Mouse (Mus musculus) ES-E14 (cell line): ENCODE data around the gene Stk24. TPM values are rescaled to one million over a fixed set of nuclear protein-coding genes. Genes with fewer than 3 reads are reported as not detected.

ENCODE experiments used
- DNase-seq: peaks from one replicate; pipeline ENCODE4 v3.0.0-alpha.2; 2013; ENCODE audit warnings: low read depth, low spot score
- H3K27ac ChIP-seq: 2 replicates; pipeline ENCODE4 v1.5.1; 2012; ENCODE audit warnings: low read depth, mild to moderate bottlenecking, low read length, moderate library complexity, mixed read lengths; ENCODE audit not compliant: poor library complexity, insufficient read depth, severe bottlenecking
- H3K36me3 ChIP-seq: 2 replicates; pipeline ENCODE4 v1.6.1; 2012; ENCODE audit warnings: mild to moderate bottlenecking, low read length, moderate library complexity, mixed read lengths; ENCODE audit not compliant: control insufficient read depth, poor library complexity, insufficient read depth, severe bottlenecking
- H3K4me1 ChIP-seq, 2 experiments: fragments of 150-350 bp in 1 of 2; sonication (generic) in 1 of 2; 2 replicates each; pipeline ENCODE4 v1.6.1; 2012; ENCODE audit warnings: low read length in 2 of 2, mild to moderate bottlenecking in 1 of 2, mixed read lengths in 1 of 2; ENCODE audit not compliant: control insufficient read depth in 2 of 2, insufficient read depth in 2 of 2, poor library complexity in 1 of 2
- H3K4me3 ChIP-seq, 2 experiments: fragments of 150-350 bp in 1 of 2; sonication (generic) in 1 of 2; 2 replicates each; pipeline ENCODE4 v1.5.1; 2012; ENCODE audit warnings: low read length in 2 of 2, low read depth in 1 of 2, mild to moderate bottlenecking in 1 of 2, mixed read lengths in 1 of 2; ENCODE audit not compliant: insufficient read depth in 1 of 2, poor library complexity in 1 of 2, severe bottlenecking in 1 of 2
- H3K9ac ChIP-seq: 2 replicates; pipeline ENCODE4 v1.6.1; 2012; ENCODE audit warnings: low read depth, mild to moderate bottlenecking, low read length, mixed read lengths; ENCODE audit not compliant: poor library complexity, insufficient read depth, severe bottlenecking
- H3K9me3 ChIP-seq: fragments of 150-350 bp; sonication (generic); 2 replicates; pipeline ENCODE4 v1.6.1; 2012; ENCODE audit warnings: low read depth, mild to moderate bottlenecking, low read length; ENCODE audit not compliant: control insufficient read depth, insufficient read depth
- CHD2 ChIP-seq: IDR thresholded peaks from 2 replicates; pipeline ENCODE4 v1.6.1; 2014; ENCODE audit warnings: mild to moderate bottlenecking, low read depth, low read length, inconsistent platforms
- HCFC1 ChIP-seq: IDR thresholded peaks from 2 replicates; pipeline ENCODE4 v1.6.1; 2012; ENCODE audit warnings: low read length, inconsistent platforms, borderline replicate concordance; ENCODE audit not compliant: insufficient read depth
- MAFK ChIP-seq: IDR thresholded peaks from 2 replicates; pipeline ENCODE4 v1.6.1; 2014; ENCODE audit warnings: mild to moderate bottlenecking, low read depth, low read length, inconsistent platforms; ENCODE audit not compliant: insufficient read depth
- ZC3H11A ChIP-seq: IDR thresholded peaks from 2 replicates; pipeline ENCODE4 v1.6.1; 2012; ENCODE audit warnings: low read depth, mild to moderate bottlenecking, inconsistent platforms, low read length, borderline replicate concordance
- ZNF384 ChIP-seq: IDR thresholded peaks from 2 replicates; pipeline ENCODE4 v1.6.1; 2012; ENCODE audit warnings: low read depth, low read length, inconsistent platforms
- in situ Hi-C, 2 experiments: fragments of 600-800 bp; cut with MboI; formaldehyde crosslinking; loops; one replicate each; pipeline ENCODE4 v1.15.1; 2025; ENCODE audit warnings: low sequenced_read_pairs in 2 of 2, inconsistent platforms in 1 of 2; ENCODE audit not compliant: unreplicated experiment in 2 of 2
- total RNA-seq: library from RNA; depleted of rRNA; stranded (reverse); fragments of 300-350 nt; gene quantifications from 2 replicates; pipeline ENCODE4 v1.2.3, GENCODE M21; 2012

Gene Stk24
- total RNA-seq, 1 experiment: 21.2 TPM

GRCm38 (mm10) chr14:121330090-121330408 lies 49.8 kb downstream of the Stk24 start:
- in situ Hi-C loops: no loop called here
- Histone ChIP-seq H3K4me1 (peaks cover 7 to 8% of the 10 kb centered on the region in 2 experiments; a peak in 2 of 4 replicates), H3K27ac (no peak overlapping the region; the same call in 1 of the 2 replicates), H3K9ac (no peak overlapping the region), H3K4me3 (no peak overlapping the region), H3K36me3 (peaks cover 2% of the 10 kb centered on the region; the same call in 1 of the 2 replicates), H3K9me3 (no peaks in the 10 kb centered on the region)
- TF ChIP-seq HCFC1 (no peak), MAFK (no peak), CHD2 (no peak), ZNF384 (no peak), ZC3H11A (no peak)
- DNase-seq: no peak

GRCm38 (mm10) chr14:121329401-121330089 lies 50.3 kb downstream of the Stk24 start:
- Histone ChIP-seq H3K4me1 (peaks cover 7 to 8% of the 10 kb centered on the region in 2 experiments; a peak in 2 of 4 replicates), H3K9me3 (no peaks in the 10 kb centered on the region), H3K4me3 (no peak overlapping the region), H3K36me3 (peaks cover 2% of the 10 kb centered on the region; the same call in 1 of the 2 replicates), H3K9ac (no peak overlapping the region), H3K27ac (no peak overlapping the region; the same call in 1 of the 2 replicates)
- in situ Hi-C loops: no loop called here
- DNase-seq: no peak
- no peak for TF ChIP-seq MAFK
- TF ChIP-seq ZC3H11A: no peak
- TF ChIP-seq ZNF384: no peak
- no peak for TF ChIP-seq HCFC1
- no peak for TF ChIP-seq CHD2

GRCm38 (mm10) chr14:121328878-121329277 lies 50.9 kb downstream of the Stk24 start:
- Histone ChIP-seq H3K4me1 (peaks cover 7 to 8% of the 10 kb centered on the region in 2 experiments; a peak in 2 of 4 replicates), H3K36me3 (peaks cover 2% of the 10 kb centered on the region; the same call in 1 of the 2 replicates), H3K4me3 (no peak overlapping the region), H3K27ac (no peak overlapping the region), H3K9me3 (no peaks in the 10 kb centered on the region), H3K9ac (no peak overlapping the region)
- DNase-seq: no peak
- TF ChIP-seq MAFK: no peak
- no peak for TF ChIP-seq HCFC1
- no peak for TF ChIP-seq ZC3H11A
- TF ChIP-seq ZNF384: no peak
- no peak for TF ChIP-seq CHD2
- in situ Hi-C loops: no loop called here

GRCm38 (mm10) chr14:121326432-121326831 lies 53.4 kb downstream of the Stk24 start:
- H3K4me1 ChIP-seq: peaks cover 7 to 16% of the 10 kb centered on the region in 2 experiments; a peak in 3 of 4 replicates
- in situ Hi-C loops: no loop called here
- H3K27ac ChIP-seq: no peak overlapping the region
- H3K4me3 ChIP-seq: no peak overlapping the region
- H3K9ac ChIP-seq: no peak overlapping the region
- no peaks in the 10 kb centered on the region for H3K36me3 ChIP-seq
- no peak for DNase-seq
- TF ChIP-seq ZC3H11A (no peak), CHD2 (no peak), ZNF384 (no peak), MAFK (no peak), HCFC1 (no peak)
- no peaks in the 10 kb centered on the region for H3K9me3 ChIP-seq
